Comparison of ENCODE assay signal across 26 mouse cellular contexts in genomic region chr10:110769538-110769937, GRCm38 (mm10). TPM values are rescaled to one million over a fixed set of nuclear protein-coding genes. Genes with fewer than 3 reads are reported as not detected.
DNase-seq lines count a peak whose midpoint lies in the region; ATAC-seq and TF ChIP-seq lines count a peak whose summit lies in the region.
"Had no signal": no experiment of that assay in that cellular context is flagged by ENCODE, and none has a peak within 500 bp of the region (broad histone marks: within the 10 kb centered on the region; RNA-seq: fewer than 3 reads in every experiment).

No protein-coding gene starts in this region.

- no peak for TF ChIP-seq POLR2A in limb, embryonic 14.5 days (IDR thresholded peaks at IDR 0.05; ENCODE audit: borderline replicate concordance, extremely low read depth, insufficient read depth, insufficient read length)

- H3K36me3 ChIP-seq in limb, embryonic 14.5 days (ENCODE audit: control insufficient read depth, insufficient read depth, low read length), result peaks cover 76% of the 10 kb centered on the region
- H3K36me3 ChIP-seq in limb, embryonic 10.5 days, result peaks cover 100% of the 10 kb centered on the region

- ATAC-seq in frontal cortex, adult (ENCODE audit: low TSS enrichment), result peak; percentile 53
- no peak for ATAC-seq in limb, embryonic 14.5 days (ENCODE audit: low FRiP score, low read depth)
- ATAC-seq: intestine, postnatal 0 days; Patski had no signal

- no peaks in the 10 kb centered on the region for H3K27me3 ChIP-seq in limb, embryonic 14.5 days (ENCODE audit: control insufficient read depth, insufficient read depth, low read length)
- H3K27me3 ChIP-seq in limb, embryonic 10.5 days (ENCODE audit: low read depth, poor library complexity, severe bottlenecking), result no peaks in the 10 kb centered on the region
- H3K27me3 ChIP-seq: CH12.LX; heart, embryonic 12.5 days; limb, embryonic 12.5 days; liver, embryonic 13.5 days; midbrain, embryonic 12.5 days; Patski; stomach, embryonic 15.5 days had no signal

- H3K4me2 ChIP-seq in limb, embryonic 14.5 days (replicated peaks; ENCODE audit: low read depth, low read length, severe bottlenecking), result no peak overlapping the region
- H3K4me2 ChIP-seq: heart, embryonic 12.5 days; limb, embryonic 12.5 days; liver, embryonic 13.5 days; lung, embryonic 14.5 days; midbrain, embryonic 12.5 days; stomach, embryonic 15.5 days had no signal

- 75% methylated on average over 10 of the region's 10 CpGs for WGBS in limb, embryonic 14.5 days
- 98% methylated on average over 10 of the region's 10 CpGs for WGBS in limb, embryonic 10.5 days

- H3K27ac ChIP-seq in limb, embryonic 14.5 days (replicated peaks; ENCODE audit: low read depth, low read length), result no peak overlapping the region
- no peak overlapping the region for H3K27ac ChIP-seq in limb, embryonic 10.5 days
- no peak overlapping the region for H3K27ac ChIP-seq in brown adipose tissue, adult 24 weeks (replicated peaks; ENCODE audit: low read depth, low read length)
- H3K27ac ChIP-seq: limb, embryonic 12.5 days; liver, embryonic 13.5 days; midbrain, embryonic 12.5 days; stomach, embryonic 15.5 days had no signal

- H3K4me3 ChIP-seq in limb, embryonic 14.5 days (replicated peaks; ENCODE audit: low read length), result no peak overlapping the region
- no peak overlapping the region for H3K4me3 ChIP-seq in limb, embryonic 10.5 days
- 0 out of 2 replicates have a peak overlapping the region, but pooled peaks have one; percentile 16 for H3K4me3 ChIP-seq in brown adipose tissue, adult 24 weeks (ENCODE audit: insufficient read depth, low read depth, low read length)
- H3K4me3 ChIP-seq: heart, embryonic 12.5 days; limb, embryonic 12.5 days; liver, embryonic 13.5 days; midbrain, embryonic 12.5 days; stomach, embryonic 15.5 days had no signal

- H3K9ac ChIP-seq in limb, embryonic 14.5 days (ENCODE audit: low read depth, low read length, severe bottlenecking), result no peak overlapping the region
- H3K9ac ChIP-seq: heart, embryonic 12.5 days; limb, embryonic 12.5 days; liver, embryonic 13.5 days; lung, embryonic 14.5 days; midbrain, embryonic 12.5 days; stomach, embryonic 15.5 days had no signal

- no peaks in the 10 kb centered on the region for H3K9me3 ChIP-seq in limb, embryonic 14.5 days (ENCODE audit: control insufficient read depth, low read length)
- H3K9me3 ChIP-seq in limb, embryonic 10.5 days (replicated peaks), result no peaks in the 10 kb centered on the region
- H3K9me3 ChIP-seq: G1E; heart, embryonic 12.5 days; limb, embryonic 12.5 days; liver, embryonic 13.5 days; midbrain, embryonic 12.5 days; stomach, embryonic 15.5 days had no signal

- no peak for DNase-seq in frontal cortex, postnatal 10 days (ENCODE audit: low spot score in 2 of 2)
- DNase-seq in limb, embryonic 14.5 days (ENCODE audit: low spot score), result peak; percentile 18
- DNase-seq in limb, embryonic 10.5 days (ENCODE audit: low spot score), result no peak
- peak; percentile 11 to 29 for DNase-seq in layer of hippocampus, postnatal 14 days (ENCODE audit: low spot score in 2 of 2)
- no peak for DNase-seq in lung, adult 18-20 months
- DNase-seq: B cell, adult 2 months; cerebellum, adult 18-20 months; gastrocnemius, postnatal 14 days; heart, adult 18-20 months; heart, postnatal 10 days; kidney, postnatal 25 days; liver, embryonic 13.5 days; lung, embryonic 14.5 days; thymus, postnatal 36 days had no signal

- H3K4me1 ChIP-seq in limb, embryonic 14.5 days (ENCODE audit: control insufficient read depth, insufficient read depth, low read length), result no peaks in the 10 kb centered on the region
- no peaks in the 10 kb centered on the region for H3K4me1 ChIP-seq in limb, embryonic 10.5 days
- no peaks in the 10 kb centered on the region for H3K4me1 ChIP-seq in brown adipose tissue, adult 24 weeks (ENCODE audit: control insufficient read depth, insufficient read depth, insufficient read length, low read length)
- H3K4me1 ChIP-seq: heart, embryonic 12.5 days; limb, embryonic 12.5 days; liver, embryonic 13.5 days; midbrain, embryonic 12.5 days; stomach, embryonic 15.5 days had no signal

RNA-seq across cellular contexts. Expression of gene E2f7, which starts 24.3 kb away (rescaled TPM):
- polyA plus RNA-seq in limb, embryonic 14.5 days (2012; rRNA removed), result 8.4 and 8.5 TPM in 2 replicates
- 17.2 and 23.0 TPM in 2 replicates for polyA plus RNA-seq in limb, embryonic 14.5 days (2014; fragmentation: Nextera tagmentation; extraction: Ambion mirVana)
- 44.7 and 46.6 TPM in 2 replicates for polyA plus RNA-seq in limb, embryonic 10.5 days (2016; fragmentation: Nextera tagmentation; extraction: Ambion mirVana)
- polyA plus RNA-seq in brown adipose tissue, adult 24 weeks (2012; ENCODE audit: insufficient read depth, insufficient read length, missing spikeins), result 0.46 TPM in 1 of 2 replicates, not detected in the other
- total RNA-seq in layer of hippocampus, postnatal 14 days (2021), result 1 to 10 TPM in 1 of 2 experiments, under 1 TPM in 1; 0.62 to 1.2 TPM
- total RNA-seq: monocyte, adult 5-6 weeks; neutrophil, adult 5-6 weeks had no signal

Comparison
In these comparisons a context has a peak if more than half of its experiments do, and no peak if none do; other contexts are left out.
1. DNase-seq: peak in limb, embryonic 14.5 days (single experiment) and layer of hippocampus, postnatal 14 days (2 of 2); none in frontal cortex, postnatal 10 days (0 of 2), limb, embryonic 10.5 days (single experiment) and lung, adult 18-20 months (0 of 2).